Mouse (Mus musculus): ENCODE measurements around the gene Cd3e.

DNA sequence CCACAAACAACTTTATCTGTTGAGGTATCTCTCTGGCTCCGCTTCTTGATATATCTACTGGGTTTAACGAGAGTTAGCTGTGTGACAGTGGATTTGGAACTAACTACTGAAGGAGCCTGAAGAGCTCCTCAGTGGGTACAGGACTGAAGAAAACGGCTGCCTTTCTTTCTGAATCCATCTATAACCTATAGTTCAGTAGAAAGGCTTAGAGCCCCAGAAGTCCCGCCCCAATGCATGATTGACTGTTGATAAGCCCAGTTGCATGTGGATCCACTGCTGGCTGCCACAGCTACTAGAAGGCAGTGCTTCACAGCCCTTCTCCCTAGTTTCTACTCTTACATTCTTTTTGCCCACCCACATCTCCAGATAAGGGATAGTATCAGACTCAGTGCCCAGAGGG lies 1.0 kb upstream of the Cd3e start:
- TF ChIP-seq CTCF (conservative IDR thresholded peaks at IDR 0.05; ENCODE audit: low read length): no peak
- no peak for TF ChIP-seq POU5F1 (IDR thresholded peaks at IDR 0.05; ENCODE audit: borderline replicate concordance, low read length)
